Mouse (Mus musculus): Measurements from ENCODE around the gene Ormdl1.

DNA sequence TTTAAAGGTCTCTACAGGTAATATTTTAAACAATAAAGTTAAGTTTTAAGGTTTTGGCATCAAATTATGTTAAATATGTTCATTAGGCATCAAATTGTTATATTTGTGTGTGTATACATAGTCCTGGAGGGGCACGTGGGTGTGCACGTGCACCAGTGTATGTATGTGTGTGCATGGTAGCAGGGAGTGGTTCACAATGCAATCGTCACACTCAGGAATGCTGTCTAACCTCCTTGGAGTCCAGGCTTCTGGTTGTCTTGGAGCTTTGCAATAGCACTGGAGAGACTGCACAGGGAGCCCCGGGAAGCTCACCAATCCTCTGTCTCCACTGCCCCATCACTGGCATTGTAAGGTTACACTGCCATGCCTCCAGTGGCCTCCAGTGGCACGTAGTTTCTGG lies 26.4 kb downstream of the Ormdl1 start:
- TF ChIP-seq POLR2A (IDR thresholded peaks at IDR 0.05; ENCODE audit: insufficient read depth, low read depth, low read length): no peak
- no peak for TF ChIP-seq CTCF (IDR thresholded peaks at IDR 0.05; ENCODE audit: insufficient read depth, low read depth, low read length)

All from olfactory bulb, adult 2 months (tissue).